Mouse (Mus musculus) heart, adult 8-10 months (tissue): Measurements from ENCODE around the gene C2cd5. TPM values are rescaled to one million over a fixed set of nuclear protein-coding genes. Genes with fewer than 3 reads are reported as not detected.
"Not testable (repeated sequence)": the region's sequence is repeated elsewhere in the genome, so short reads cannot be mapped to it uniquely, and the experiment has no call there.

Experiments used
- DNase-seq: peaks from one replicate; pipeline ENCODE4 v3.0.0; 2022; ENCODE audit warnings: low spot score
- total RNA-seq, 4 experiments: library from RNA; stranded (reverse); gene quantifications; 2 replicates each; pipeline ENCODE4 v1.2.4; 2022

The C2cd5 gene
- total RNA-seq, 4 experiments from 2014 or later: 13.3 to 15.3 (median 13.6) TPM

GRCm38 (mm10) chr6:143020647-143021046, 79.3 kb downstream of the C2cd5 start:
- DNase-seq: no peak

GRCm38 (mm10) chr6:143020146-143020545, 79.8 kb downstream of the C2cd5 start:
- no peak for DNase-seq

GRCm38 (mm10) chr6:143012513-143013215, 87.3 kb downstream of the C2cd5 start:
- DNase-seq: no peak

- DNase-seq: no peak
Measured at GRCm38 (mm10) chr6:143008865-143009264, 91.1 kb downstream of the C2cd5 start.

- DNase-seq: not testable (repeated sequence)
Measured at GRCm38 (mm10) chr6:143005209-143005608, 94.7 kb downstream of the C2cd5 start.

- DNase-seq: no peak
Measured at GRCm38 (mm10) chr6:143004801-143005200, 95.1 kb downstream of the C2cd5 start.

GRCm38 (mm10) chr6:142998221-142998999, 101.5 kb downstream of the C2cd5 start:
- DNase-seq: no peak

- no peak for DNase-seq
Measured at GRCm38 (mm10) chr6:142996887-142997286, 103.1 kb downstream of the C2cd5 start.

GRCm38 (mm10) chr6:142995567-142995966, 104.4 kb downstream of the C2cd5 start:
- peak; percentile 19 for DNase-seq

- no peak for DNase-seq
Measured at GRCm38 (mm10) chr6:142994821-142995220, 105.1 kb downstream of the C2cd5 start.

- DNase-seq: no peak
Measured at GRCm38 (mm10) chr6:142993705-142994698, 105.9 kb downstream of the C2cd5 start.

GRCm38 (mm10) chr6:142992971-142993370, 107.0 kb downstream of the C2cd5 start:
- no peak for DNase-seq

- no peak for DNase-seq
Measured at GRCm38 (mm10) chr6:142992099-142992498, 107.8 kb downstream of the C2cd5 start.

GRCm38 (mm10) chr6:142991391-142992059, 108.4 kb downstream of the C2cd5 start:
- DNase-seq: no peak

- no peak for DNase-seq
Measured at GRCm38 (mm10) chr6:142990516-142990915, 109.4 kb downstream of the C2cd5 start.

- DNase-seq: no peak
Measured at GRCm38 (mm10) chr6:142989495-142989894, 110.4 kb downstream of the C2cd5 start.

- peak; percentile 33 for DNase-seq
Measured at GRCm38 (mm10) chr6:142988753-142989152, 111.2 kb downstream of the C2cd5 start.

- no peak for DNase-seq
Measured at GRCm38 (mm10) chr6:142988231-142988630, 111.7 kb downstream of the C2cd5 start.

- DNase-seq: no peak
Measured at GRCm38 (mm10) chr6:142987616-142988015, 112.3 kb downstream of the C2cd5 start.

- not testable (repeated sequence) for DNase-seq
Measured at GRCm38 (mm10) chr6:142986706-142987105, 113.2 kb downstream of the C2cd5 start.
